Mouse (Mus musculus): ENCODE results near the gene Olfr429.
"Not testable (repeated sequence)": the region's sequence is repeated elsewhere in the genome, so short reads cannot be mapped to it uniquely, and the experiment has no call there.

The Olfr429 gene

GRCm38 (mm10) chr1:174084031-174084430, at the start of gene Olfr429:
Gene Olfr429, plus strand, starts transcription at chr1:174084331.
- DNase-seq (ENCODE audit: extremely low spot score), result no peak

- DNase-seq (ENCODE audit: extremely low spot score), result no peak
Measured at GRCm38 (mm10) chr1:174035841-174036240, 48.3 kb upstream of the Olfr429 start.

GRCm38 (mm10) chr1:174038480-174038879, 45.7 kb upstream of the Olfr429 start:
- DNase-seq (ENCODE audit: extremely low spot score), result no peak

GRCm38 (mm10) chr1:174040523-174041177, 43.5 kb upstream of the Olfr429 start, which contains the start of gene Olfr433:
Gene Olfr433, plus strand, starts transcription at chr1:174040705.
- DNase-seq (ENCODE audit: extremely low spot score), result no peak

DNA sequence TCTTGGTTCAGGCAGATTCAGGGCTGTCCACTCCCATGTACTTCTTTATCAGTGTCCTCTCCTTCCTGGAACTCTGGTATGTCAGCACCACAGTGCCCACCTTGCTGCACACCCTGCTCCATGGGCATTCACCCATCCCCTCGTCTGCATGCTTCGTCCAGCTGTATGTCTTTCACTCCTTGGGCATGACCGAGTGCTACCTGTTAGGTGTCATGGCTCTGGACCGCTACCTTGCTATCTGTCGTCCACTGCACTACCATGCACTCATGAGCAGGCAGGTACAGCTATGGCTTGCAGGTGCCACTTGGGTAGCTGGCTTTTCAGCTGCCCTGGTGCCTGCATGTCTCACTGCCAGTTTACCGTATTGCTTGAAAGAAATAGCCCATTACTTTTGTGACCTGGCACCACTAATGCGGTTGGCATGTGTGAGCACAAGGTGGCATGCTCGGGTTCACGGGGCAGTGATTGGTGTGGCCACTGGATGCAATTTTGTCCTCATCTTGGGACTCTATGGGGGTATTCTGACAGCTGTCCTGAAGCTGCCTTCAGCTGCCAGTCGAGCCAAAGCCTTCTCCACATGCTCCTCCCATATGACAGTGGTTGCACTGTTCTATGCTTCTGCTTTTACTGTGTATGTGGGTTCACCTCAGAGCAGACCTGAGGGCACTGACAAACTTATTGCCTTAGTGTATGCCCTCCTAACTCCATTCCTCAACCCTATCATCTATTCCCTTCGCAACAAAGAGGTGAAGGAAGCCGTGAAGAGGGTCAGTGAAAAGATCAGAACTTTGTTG, 41.8 kb upstream of the Olfr429 start:
- DNase-seq (ENCODE audit: extremely low spot score), result not testable (repeated sequence)

DNA sequence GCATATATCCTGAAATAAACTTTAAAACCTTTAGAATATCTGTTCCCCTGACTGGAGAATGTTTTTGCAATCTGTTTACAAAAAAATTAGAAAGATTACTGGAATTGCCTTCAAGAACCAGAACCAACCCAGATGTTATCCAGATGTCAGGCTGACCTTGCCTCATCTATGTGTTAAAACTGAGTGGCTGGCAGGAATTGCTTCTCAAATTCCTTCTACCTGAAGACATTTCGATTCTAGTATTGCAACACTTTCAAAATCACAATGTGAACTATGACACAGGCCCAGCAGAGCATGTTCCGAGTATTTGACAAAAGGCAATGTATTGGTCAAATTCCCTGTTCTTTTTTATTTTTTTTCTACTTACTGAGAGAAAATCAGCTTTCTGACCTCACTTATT, 39.7 kb upstream of the Olfr429 start:
- DNase-seq (ENCODE audit: extremely low spot score), result no peak

DNA sequence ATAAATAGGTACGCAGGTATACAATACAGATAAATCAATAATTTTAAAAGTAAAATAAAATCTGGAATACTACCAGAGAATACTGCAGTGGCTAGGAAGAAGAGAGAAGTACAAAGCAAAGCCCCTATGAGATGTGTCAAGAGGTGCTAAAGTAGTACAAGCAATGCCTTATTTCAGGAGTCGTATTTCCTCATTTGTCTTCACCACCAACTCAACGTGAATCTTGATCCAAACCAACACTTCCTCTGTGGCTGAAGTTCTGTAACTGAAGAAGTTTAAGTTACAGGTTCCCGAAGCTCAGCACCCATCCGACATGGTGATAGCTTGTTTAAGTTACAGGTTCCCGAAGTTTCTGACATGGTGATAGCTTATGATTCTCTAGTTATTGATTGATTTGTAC, 35.9 kb upstream of the Olfr429 start:
- not testable (repeated sequence) for DNase-seq (ENCODE audit: extremely low spot score)

- no peak for DNase-seq (ENCODE audit: extremely low spot score)
Measured at GRCm38 (mm10) chr1:174048893-174049292, 35.2 kb upstream of the Olfr429 start, which contains the start of gene Olfr432. Gene Olfr432, plus strand, starts transcription at chr1:174049205.

DNA sequence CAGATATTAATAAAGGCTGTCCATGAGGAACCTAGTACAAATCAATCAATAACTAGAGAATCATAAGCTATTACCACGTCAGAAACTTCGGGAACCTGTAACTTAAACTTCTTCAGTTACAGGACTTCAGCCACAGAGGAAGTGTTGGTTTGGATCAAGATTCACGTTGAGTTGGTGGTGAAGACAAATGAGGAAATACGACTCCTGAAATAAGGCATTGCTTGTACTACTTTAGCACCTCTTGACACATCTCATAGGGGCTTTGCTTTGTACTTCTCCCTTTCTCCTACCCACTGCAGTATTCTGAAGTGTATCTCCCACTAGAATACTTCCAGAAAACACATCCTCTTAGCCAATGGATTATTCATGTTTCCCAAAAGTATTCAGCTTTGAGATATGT, 34.8 kb upstream of the Olfr429 start:
- not testable (repeated sequence) for DNase-seq (ENCODE audit: extremely low spot score)

DNA sequence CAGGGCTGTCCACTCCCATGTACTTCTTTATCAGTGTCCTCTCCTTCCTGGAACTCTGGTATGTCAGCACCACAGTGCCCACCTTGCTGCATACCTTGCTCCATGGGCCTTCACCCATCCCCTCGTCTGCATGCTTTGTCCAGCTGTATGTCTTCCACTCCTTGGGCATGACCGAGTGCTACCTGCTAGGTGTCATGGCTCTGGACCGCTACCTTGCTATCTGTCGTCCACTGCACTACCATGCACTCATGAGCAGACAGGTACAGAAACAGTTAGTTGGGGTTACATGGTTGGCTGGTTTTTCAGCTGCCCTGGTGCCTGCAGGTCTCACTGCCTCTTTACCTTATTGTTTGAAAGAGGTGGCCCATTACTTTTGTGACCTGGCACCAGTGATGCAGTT, 33.6 kb upstream of the Olfr429 start:
- DNase-seq (ENCODE audit: extremely low spot score), result no peak

DNA sequence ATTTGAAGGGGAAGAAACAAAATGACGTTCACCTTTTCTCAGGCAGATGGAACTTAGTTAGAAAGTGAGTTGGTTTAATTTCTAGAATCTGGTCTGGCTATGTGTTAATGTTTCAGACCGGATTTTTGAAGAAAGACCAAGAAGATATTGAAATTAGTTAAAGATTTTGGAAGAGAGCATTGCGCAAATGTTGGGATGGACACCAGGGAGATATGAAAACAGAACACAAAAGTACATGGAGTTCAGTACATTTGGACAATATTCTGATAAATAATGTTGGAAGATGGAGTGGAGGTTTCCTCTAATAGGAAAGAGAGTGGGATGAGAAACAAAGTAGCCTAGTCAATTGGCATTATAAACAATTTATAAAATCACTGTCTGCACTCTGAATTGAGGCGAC, 32.6 kb upstream of the Olfr429 start:
- no peak for DNase-seq (ENCODE audit: extremely low spot score)

GRCm38 (mm10) chr1:174051931-174052536, 32.1 kb upstream of the Olfr429 start:
- no peak for DNase-seq (ENCODE audit: extremely low spot score)

GRCm38 (mm10) chr1:174052981-174053380, 31.1 kb upstream of the Olfr429 start:
- no peak for DNase-seq (ENCODE audit: extremely low spot score)

DNA sequence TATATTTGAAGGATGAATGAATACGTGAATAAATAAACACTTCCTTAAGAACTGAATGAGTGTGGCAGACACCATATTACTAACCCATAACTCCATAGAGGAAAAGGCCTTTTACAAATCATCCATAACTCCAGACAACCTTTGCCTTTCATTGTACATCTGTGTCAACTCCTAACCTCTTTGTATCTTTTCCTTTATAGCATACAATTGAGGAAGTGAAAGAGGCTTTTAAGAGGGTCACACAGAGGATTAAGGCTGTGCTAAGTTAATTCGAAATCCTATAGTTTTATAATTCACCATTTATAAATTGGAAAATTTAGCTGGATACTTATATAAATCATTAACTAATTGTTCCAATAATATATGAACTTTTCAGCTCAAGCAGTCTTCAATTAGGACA, 28.9 kb upstream of the Olfr429 start:
- no peak for DNase-seq (ENCODE audit: extremely low spot score)

- no peak for DNase-seq (ENCODE audit: extremely low spot score)
Measured at GRCm38 (mm10) chr1:174066305-174066704, 17.8 kb upstream of the Olfr429 start, which contains the start of gene Olfr430. Gene Olfr430, plus strand, starts transcription at chr1:174066605.

- no peak for DNase-seq (ENCODE audit: extremely low spot score)
Measured at GRCm38 (mm10) chr1:174096591-174096990, 12.5 kb downstream of the Olfr429 start, which contains the start of gene Olfr427. Gene Olfr427, plus strand, starts transcription at chr1:174096891.

DNA sequence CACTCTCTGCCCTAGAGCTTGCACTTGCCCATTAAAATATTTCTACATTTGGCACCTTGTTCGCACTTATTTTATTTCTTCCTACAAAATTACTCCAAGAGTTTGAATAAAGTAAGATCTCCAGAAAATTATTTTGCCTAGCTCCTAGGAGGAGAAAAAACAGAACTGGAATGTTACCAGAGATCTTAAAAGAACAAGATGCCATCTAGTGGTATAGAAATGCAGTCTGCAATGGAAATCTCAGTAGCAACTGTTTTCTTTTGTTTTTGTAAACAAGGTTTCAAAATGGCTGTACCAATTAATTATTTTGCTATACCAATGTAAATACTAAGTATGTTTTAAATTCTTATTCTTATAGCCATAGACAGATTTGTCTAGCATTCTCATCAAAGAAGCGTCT, 19.6 kb downstream of the Olfr429 start:
- no peak for DNase-seq (ENCODE audit: extremely low spot score)

GRCm38 (mm10) chr1:174121062-174121461, 36.9 kb downstream of the Olfr429 start, which contains the start of gene Olfr231:
Gene Olfr231, minus strand, starts transcription at chr1:174121162.
- DNase-seq (ENCODE audit: extremely low spot score), result no peak

GRCm38 (mm10) chr1:174131217-174131616, 47.1 kb downstream of the Olfr429 start, which contains the start of gene Olfr424:
Gene Olfr424, plus strand, starts transcription at chr1:174131517.
- DNase-seq (ENCODE audit: extremely low spot score), result no peak

- DNase-seq (ENCODE audit: extremely low spot score), result no peak
Measured at GRCm38 (mm10) chr1:174131999-174132398, 47.9 kb downstream of the Olfr429 start.
